Mouse (Mus musculus) cerebral cortex, adult 2 months (tissue): ENCODE measurements around the gene 1700021F07Rik.

Experiments
- WGBS: fragments of 180-500 bp; shearing (Covaris S2); methylation state at CpG from one replicate; pipeline ENCODE4 v1.1.7; 2018; 5-methylcytosine and 5-hydroxymethylcytosine counted together

1700021F07Rik gene

DNA sequence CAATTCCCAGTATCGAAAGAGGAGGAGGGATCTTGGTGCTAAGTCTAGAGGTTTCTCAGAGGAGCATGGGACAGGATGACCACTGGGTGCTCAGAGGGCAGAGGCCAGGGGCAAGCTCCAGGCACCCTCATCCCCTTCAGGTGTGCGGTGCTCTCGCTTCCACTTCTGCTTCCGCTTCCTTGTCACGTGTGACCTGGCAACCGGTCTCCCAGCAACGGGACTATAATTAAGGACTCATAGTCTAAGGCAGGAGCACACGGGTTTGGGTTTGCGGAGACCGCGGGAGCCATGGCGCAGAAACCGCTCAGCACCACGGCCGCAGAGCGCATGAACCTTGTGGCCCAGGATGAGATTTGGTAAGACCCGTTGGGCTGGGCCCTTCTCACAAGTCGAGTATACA lies at the start of gene 1700021F07Rik:
Gene 1700021F07Rik (plus strand): TSS at position 211 of the 400 bp plus-strand sequence.
- 90% methylated on average over 18 of the region's 18 CpGs for WGBS

DNA sequence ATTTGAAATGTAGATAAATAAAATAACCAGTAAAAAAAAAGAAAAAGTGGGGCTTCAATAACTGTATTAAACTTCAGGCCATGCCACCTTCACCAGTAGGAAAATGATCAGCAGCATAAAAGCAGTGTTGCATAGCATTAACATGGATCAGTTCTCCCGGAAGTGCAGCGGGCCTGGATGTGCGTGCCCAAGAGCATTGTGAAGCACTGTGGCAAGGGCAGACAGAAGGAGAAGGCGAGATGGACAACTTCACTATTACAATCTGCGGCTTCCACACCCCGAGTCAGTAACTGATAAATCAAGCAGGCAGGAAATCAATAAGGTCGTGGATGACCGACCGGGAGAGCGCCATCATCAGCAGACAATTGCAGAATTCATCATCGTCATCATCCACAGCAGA lies 49.2 kb upstream of the 1700021F07Rik start:
- WGBS, result 88% methylated on average over 11 of the region's 11 CpGs

GRCm38 (mm10) chr2:173479050-173479449 lies 43.3 kb upstream of the 1700021F07Rik start:
- 92% methylated on average over 12 of the region's 12 CpGs for WGBS

GRCm38 (mm10) chr2:173484486-173484885 lies 37.9 kb upstream of the 1700021F07Rik start:
- WGBS, result 88% methylated on average over 4 of the region's 4 CpGs

- 94% methylated on average over 2 of the region's 2 CpGs for WGBS
Measured at GRCm38 (mm10) chr2:173499612-173500011, 22.8 kb upstream of the 1700021F07Rik start.

DNA sequence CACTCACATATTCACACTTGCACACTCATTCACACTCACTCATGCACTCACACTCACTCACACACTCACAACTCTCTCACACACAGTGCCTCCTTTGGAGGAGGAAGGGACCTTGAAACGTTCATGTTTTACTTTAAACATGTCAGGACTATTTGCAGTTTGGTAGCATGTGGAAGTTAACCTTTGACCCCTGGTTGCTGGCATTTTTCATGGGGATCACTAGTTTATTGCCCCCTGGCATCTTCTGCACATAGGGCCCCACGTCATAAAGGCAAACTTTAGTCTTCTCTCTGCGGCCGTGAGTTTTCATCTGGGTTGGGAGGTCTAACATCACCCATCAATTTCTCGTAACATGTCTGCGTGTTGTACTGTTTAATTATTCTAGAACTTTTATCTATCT lies 8.4 kb upstream of the 1700021F07Rik start:
- 94% methylated on average over 6 of the region's 6 CpGs for WGBS

- WGBS, result 68% methylated on average over 6 of the region's 6 CpGs
Measured at GRCm38 (mm10) chr2:173515186-173515585, 7.2 kb upstream of the 1700021F07Rik start.

DNA sequence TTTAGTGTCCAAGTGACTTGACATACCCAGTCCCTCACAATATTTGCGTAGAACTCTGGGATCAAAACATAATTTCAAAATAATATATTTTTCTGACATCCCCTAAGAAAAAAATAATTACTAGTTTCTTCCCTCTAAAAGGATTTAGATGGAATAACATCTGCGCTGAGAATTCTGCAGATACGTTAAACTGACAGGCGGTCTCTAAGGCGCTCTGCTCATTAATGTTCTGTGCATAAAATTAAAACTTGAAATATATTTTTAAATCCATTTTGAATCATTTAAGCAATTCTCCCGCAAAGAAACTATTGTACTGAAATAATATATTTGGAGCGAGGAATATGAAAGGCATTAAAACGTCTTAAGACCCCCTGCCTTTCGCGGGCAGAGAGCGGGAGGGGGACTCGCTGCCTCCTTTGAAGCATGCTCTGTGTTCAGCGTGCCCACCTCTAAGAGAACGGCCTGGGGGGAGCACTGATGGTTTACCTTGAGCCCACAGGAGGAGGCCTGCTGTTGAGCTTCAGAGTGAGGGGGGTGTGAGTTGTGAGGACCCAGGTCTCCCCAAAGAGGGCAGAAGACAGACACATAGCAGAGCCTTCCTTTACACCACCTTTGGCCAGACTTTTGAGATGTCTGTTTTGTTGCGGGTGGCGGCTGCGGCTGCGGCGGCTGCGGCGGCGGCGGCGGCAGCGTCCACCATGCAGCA lies 6.1 kb upstream of the 1700021F07Rik start:
- WGBS, result 85% methylated on average over 25 of the region's 25 CpGs

- 83% methylated on average over 3 of the region's 3 CpGs for WGBS
Measured at GRCm38 (mm10) chr2:173528493-173528892, 6.1 kb downstream of the 1700021F07Rik start.

DNA sequence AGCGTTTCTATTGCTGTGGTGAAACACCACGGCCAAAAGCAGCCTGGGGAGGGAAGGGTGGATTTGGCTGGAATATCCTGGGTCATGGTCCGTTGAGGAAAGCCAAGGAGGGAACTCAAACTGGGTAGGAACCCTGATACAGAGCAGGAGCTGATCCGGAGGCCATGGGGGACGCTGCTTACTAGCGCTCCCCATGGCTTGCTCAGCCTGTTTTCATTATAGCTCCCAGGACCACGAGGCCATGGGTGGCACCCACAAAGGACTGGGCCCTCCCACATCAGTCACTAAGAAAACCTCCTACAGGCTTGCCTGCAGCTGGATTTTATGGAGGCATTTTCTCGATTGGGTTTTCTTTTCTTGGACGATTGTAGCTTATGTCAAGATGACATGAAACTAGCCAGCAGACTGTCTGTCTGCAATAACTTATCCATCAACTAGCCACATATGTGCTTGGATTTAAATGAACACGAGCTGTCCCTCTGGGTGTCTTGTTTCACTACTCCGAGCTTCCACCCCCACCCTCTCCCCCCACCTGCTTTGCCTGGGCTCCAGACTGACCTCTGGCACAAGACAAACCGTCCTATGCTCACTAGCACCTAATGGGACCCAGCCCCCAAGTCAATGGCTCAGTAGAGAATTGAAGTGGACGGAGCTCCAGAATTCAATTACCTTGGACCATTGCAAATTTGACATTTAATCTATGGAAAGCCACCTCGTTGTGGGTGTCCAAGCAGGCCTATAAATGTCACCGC lies 10.5 kb downstream of the 1700021F07Rik start:
- 80% methylated on average over 15 of the region's 15 CpGs for WGBS

DNA sequence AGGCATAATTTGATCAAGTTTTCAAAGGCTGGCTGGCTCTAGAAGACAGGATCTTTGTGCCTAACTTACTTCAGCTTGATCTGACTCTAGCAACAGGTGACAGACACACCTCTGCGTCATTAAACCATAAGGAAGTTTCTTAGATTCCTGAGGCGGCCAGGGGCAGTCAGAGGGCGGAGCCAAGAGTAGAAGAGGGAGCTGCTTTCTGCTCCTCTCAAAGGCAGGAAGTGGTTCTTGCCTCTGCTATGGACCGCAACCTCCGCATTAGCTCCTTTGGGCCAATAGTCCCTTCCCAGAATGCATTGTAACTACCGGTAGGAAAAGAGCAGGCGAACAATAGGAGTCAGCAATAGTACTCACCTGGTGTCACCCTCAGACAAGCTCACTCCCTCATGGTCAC lies 12.2 kb downstream of the 1700021F07Rik start:
- WGBS, result 78% methylated on average over 7 of the region's 7 CpGs

DNA sequence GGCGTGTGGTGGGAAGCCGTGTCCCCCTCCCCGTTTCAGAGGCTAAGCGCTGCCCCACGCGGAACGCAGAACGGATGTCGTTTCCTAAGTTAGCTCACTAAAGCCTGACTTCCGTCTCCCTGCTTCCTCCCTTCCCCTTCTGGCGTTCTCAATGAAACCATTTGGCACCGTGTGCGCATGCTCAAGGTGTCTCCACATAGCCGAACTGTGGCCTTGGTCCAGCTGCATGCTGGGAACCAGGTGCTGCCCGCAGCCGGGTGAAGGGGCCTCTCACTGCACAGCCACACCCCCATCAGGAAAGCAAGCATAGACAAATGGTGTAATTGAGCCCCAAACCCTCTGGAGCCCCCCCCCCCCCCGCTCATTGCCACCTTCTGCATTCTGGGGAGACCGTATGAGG lies 13.0 kb downstream of the 1700021F07Rik start:
- 58% methylated on average over 18 of the region's 18 CpGs for WGBS

DNA sequence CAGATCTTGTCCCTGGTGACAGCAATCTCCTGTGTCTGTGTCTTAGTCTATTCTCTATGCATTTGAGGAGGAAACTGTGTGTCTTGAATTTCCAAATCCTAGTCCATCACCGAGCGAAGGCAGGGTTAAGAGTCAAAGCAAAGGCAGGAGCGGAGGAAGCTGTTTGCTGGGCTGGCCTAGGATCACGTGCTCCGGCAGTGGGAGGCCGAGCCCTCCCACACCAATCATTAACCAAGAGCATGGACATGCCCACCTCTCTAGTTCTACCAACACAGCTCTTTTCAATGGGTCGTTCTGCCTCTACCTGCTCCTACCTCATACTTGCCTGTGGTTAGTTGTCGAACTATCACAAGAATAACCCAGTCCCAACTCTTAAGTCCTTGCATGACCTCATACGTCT lies 13.5 kb downstream of the 1700021F07Rik start:
- 97% methylated on average over 9 of the region's 9 CpGs for WGBS

DNA sequence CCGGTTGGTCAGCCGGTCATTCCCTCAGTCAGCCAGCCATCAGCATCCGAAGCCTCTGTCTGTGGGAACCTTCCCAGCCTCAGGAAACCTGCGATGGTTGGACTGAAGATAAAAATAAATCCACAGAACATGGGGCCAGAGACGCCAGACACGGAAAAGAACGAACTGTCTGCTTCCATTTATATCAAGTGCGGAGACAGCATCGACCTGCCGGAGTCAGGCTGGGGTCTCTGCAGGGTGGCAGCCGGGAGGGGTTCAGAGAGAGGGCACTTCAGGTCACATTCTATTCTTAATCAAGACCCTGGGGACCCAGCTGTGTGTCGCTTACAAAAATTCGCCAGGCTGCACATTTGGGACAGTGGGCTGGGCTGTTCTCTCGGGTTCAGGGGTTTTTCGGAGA lies 17.4 kb downstream of the 1700021F07Rik start:
- WGBS, result 61% methylated on average over 15 of the region's 15 CpGs

DNA sequence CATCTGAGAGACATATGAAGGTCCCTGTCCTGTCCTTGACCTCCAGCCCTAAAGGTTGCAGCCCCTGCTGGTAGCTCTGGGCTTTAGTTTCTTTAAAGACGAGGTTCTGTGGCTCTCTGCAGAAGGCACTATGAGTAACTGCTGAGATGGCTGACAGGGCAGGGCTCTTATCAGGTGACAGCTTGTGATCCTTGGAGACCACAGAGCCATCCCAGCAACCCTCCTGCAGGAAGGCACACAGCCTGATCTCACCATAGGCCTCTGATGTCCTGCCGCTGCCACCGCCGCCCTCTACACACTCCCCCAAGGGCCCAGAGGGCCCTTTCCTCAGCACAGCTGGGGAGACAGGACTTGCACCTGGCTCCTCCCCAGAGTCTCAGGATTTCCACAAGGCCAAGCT lies 19.4 kb downstream of the 1700021F07Rik start:
- WGBS, result 88% methylated on average over 4 of the region's 4 CpGs

DNA sequence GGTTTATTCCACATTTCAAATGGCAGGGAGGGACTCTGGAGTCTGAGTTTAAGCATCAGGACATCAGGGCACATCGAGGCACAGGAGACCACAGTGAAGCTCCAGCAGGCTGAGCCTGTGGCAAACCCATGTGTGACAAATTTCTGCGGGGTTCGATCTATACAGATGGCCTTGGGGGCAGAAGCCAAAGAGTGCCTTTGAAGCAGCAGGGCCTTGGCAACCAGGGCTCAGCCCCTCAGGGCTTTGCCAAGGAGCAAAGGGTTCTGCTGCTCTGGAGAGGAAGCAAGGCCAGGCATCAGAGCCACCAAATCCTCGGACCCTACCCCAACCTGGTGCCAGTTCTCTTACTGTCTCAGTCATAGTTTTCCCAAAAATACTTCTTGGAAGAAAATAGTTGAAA lies 20.3 kb downstream of the 1700021F07Rik start:
- WGBS, result 82% methylated on average over 4 of the region's 4 CpGs

DNA sequence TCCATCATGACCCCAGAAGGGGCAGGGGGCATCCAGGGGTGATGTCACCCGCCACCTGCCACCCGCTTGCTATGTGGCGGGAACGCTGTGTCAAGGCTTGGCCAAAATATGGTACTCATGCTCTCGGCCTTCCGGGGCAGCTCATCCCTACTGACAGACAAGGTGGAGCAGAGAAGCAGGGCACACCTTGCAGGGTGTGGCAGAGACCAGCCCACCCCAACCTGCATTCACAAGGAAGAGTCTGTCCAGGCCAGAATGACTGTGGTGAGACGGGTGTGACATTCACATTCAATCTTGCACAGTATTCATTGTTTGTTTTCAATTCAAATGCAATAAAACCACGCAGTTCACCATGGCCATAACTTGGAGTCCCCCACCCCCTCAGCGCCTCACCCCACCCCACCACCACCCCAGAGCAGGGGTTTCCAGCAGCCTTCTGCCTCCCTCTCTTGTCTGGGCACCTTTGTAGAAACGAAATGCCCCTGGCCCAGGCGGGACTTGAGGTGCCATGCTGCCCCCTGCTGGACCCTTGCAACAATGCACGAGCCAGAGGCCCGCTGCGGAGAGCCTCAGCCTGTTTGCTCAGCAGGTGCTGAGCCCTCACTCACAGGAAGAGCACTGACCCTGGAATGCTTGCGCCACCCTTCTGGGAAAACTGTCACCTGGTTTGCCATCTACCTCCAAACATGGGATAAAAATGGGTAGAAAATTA lies 23.8 kb downstream of the 1700021F07Rik start:
- 44% methylated on average over 15 of the region's 15 CpGs for WGBS

- 89% methylated on average over 10 of the region's 10 CpGs for WGBS
Measured at GRCm38 (mm10) chr2:173549236-173549635, 26.9 kb downstream of the 1700021F07Rik start.

DNA sequence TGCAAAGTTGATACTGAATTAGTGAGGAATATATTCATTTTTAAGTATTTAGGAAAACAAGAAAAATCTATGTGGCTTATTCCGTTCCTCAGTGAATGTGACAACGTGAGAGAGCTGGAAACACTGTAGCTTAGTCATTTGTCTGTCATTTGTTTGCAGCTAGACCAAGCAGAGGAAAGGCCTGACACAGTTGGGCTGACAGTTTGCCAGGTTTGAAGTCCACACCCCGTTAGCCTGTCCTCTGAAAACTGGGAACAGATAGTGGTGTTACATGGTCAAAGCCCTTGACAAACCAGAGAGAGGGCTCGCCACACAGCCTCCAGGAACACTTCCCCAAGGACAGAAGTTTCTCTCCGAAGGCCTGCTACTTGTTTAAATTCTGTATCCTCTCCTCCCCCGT lies 28.3 kb downstream of the 1700021F07Rik start:
- 73% methylated on average over 6 of the region's 6 CpGs for WGBS

GRCm38 (mm10) chr2:173553863-173554262 lies 31.5 kb downstream of the 1700021F07Rik start:
- WGBS, result 56% methylated on average over 9 of the region's 9 CpGs

DNA sequence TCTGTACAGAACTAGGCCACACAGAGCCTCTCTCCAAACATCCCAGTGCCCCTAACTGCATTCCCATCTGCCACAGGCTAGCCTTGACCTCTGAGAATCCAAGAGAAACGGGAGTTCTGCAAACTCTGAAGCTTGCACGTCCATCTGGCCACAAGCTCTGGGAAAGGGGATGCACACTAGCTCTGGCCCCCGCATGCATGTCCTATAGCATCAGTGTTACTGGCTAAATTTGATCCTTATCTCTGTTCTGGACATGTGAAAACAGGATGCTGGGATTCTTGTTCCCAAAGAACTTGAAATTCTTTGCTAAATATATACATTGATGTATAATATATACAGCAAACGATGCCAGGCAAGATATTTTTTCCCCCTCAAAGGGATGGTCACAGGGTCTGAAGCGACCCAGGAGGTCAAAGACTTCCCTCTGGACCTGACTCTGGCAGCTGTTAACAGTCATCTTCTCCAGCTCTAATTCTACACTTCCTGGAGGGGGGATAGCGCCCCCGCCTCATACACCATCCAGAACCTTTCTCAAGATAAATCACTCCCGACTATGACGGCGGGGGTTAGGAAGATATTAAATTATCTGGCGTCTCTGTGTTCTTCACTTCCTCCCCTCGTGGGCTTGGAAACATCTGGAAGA lies 36.5 kb downstream of the 1700021F07Rik start:
- 81% methylated on average over 12 of the region's 12 CpGs for WGBS

GRCm38 (mm10) chr2:173561851-173562442 lies 39.6 kb downstream of the 1700021F07Rik start:
- 38% methylated on average over 5 of the region's 5 CpGs for WGBS
